In genomic region chr5:112499918-112500682, GRCm38 (mm10) we compare ENCODE assay signal across 21 mouse cellular contexts. TPM values are rescaled to one million over a fixed set of nuclear protein-coding genes. Genes with fewer than 3 reads are reported as not detected.
DNase-seq lines count a peak whose midpoint lies in the region; ATAC-seq and TF ChIP-seq lines count a peak whose summit lies in the region.
"Had no signal": no experiment of that assay in that cellular context is flagged by ENCODE, and none has a peak within 500 bp of the region (broad histone marks: within the 10 kb centered on the region; RNA-seq: fewer than 3 reads in every experiment).

No protein-coding gene starts in this region.

- no peak overlapping the region for H3K4me2 ChIP-seq in kidney, embryonic 16.5 days (replicated peaks; ENCODE audit: low read depth, low read length)
- no peak overlapping the region for H3K4me2 ChIP-seq in midbrain, embryonic 12.5 days (replicated peaks)
- H3K4me2 ChIP-seq: lung, embryonic 15.5 days had no signal

- no peaks in the 10 kb centered on the region for H3K27me3 ChIP-seq in kidney, embryonic 16.5 days (ENCODE audit: insufficient read depth, low read length)
- 0 out of 2 replicates have a peak, but pooled peaks cover 8% of the 10 kb centered on the region for H3K27me3 ChIP-seq in hindbrain, embryonic 10.5 days (ENCODE audit: insufficient read depth, poor library complexity, severe bottlenecking)
- peaks cover 11% of the 10 kb centered on the region; the same call in 1 of the 2 replicates for H3K27me3 ChIP-seq in midbrain, embryonic 12.5 days
- H3K27me3 ChIP-seq: lung, embryonic 15.5 days had no signal

- WGBS in kidney, embryonic 16.5 days: 51% methylated on average over 8 of the region's 8 CpGs
- 62% methylated on average over 8 of the region's 8 CpGs for WGBS in hindbrain, embryonic 10.5 days
- 48% methylated on average over 8 of the region's 8 CpGs for WGBS in midbrain, embryonic 12.5 days

- no peak for TF ChIP-seq CTCF in cortical plate, adult 2 months (IDR thresholded peaks at IDR 0.05; ENCODE audit: extremely low read depth, insufficient read depth, low read length)

- no peaks in the 10 kb centered on the region for H3K36me3 ChIP-seq in kidney, embryonic 16.5 days (ENCODE audit: insufficient read depth, low read length)
- H3K36me3 ChIP-seq in hindbrain, embryonic 10.5 days: no peaks in the 10 kb centered on the region
- no peaks in the 10 kb centered on the region for H3K36me3 ChIP-seq in midbrain, embryonic 12.5 days
- H3K36me3 ChIP-seq: lung, embryonic 15.5 days had no signal

- peak overlapping the region; percentile 31; the same call in 1 of the 2 replicates for H3K27ac ChIP-seq in kidney, embryonic 16.5 days (ENCODE audit: low read length)
- H3K27ac ChIP-seq in cortical plate, adult 2 months (ENCODE audit: insufficient read depth, low read length): peak overlapping the region; percentile 5; the same call in 1 of the 2 replicates
- H3K27ac ChIP-seq in hindbrain, embryonic 10.5 days: peak overlapping the region; percentile 23; the same call in 1 of the 2 replicates
- peak overlapping the region; percentile 67 for H3K27ac ChIP-seq in midbrain, embryonic 12.5 days (replicated peaks)

- no peak overlapping the region for H3K9ac ChIP-seq in kidney, embryonic 16.5 days (replicated peaks; ENCODE audit: low read length)
- H3K9ac ChIP-seq in midbrain, embryonic 12.5 days (replicated peaks): no peak overlapping the region; the same call in 1 of the 2 replicates
- H3K9ac ChIP-seq: lung, embryonic 15.5 days had no signal

- peak; percentile 60; the same call in 1 of the 2 replicates for ATAC-seq in kidney, embryonic 16.5 days (ENCODE audit: low FRiP score, low TSS enrichment)
- peak; percentile 56 for ATAC-seq in midbrain, embryonic 12.5 days (ENCODE audit: low FRiP score, low read depth)

- H3K4me3 ChIP-seq in kidney, embryonic 16.5 days (ENCODE audit: low read length): no peak overlapping the region
- no peak overlapping the region for H3K4me3 ChIP-seq in cortical plate, adult 2 months (ENCODE audit: insufficient read depth, low read length)
- no peak overlapping the region for H3K4me3 ChIP-seq in hindbrain, embryonic 10.5 days
- H3K4me3 ChIP-seq in midbrain, embryonic 12.5 days: no peak overlapping the region
- H3K4me3 ChIP-seq: lung, embryonic 15.5 days had no signal

- DNase-seq in kidney, postnatal 14 days: no peak
- no peak for DNase-seq in hindbrain, embryonic 10.5 days (ENCODE audit: low spot score)
- DNase-seq in right cerebral cortex, postnatal 36 days (ENCODE audit: low spot score in 2 of 2): no peak
- no peak for DNase-seq in left cerebral cortex, adult 8-10 months (ENCODE audit: low spot score in 2 of 2)
- DNase-seq in heart, adult 8-10 months (ENCODE audit: low spot score): no peak
- DNase-seq: cerebellum, adult 18-20 months; embryo, embryonic 11 days; gastrocnemius, postnatal 14 days; kidney, adult 11 months; thymus, postnatal 4 days had no signal

- peaks cover 10% of the 10 kb centered on the region; the same call in 1 of the 2 replicates for H3K4me1 ChIP-seq in kidney, embryonic 16.5 days (ENCODE audit: insufficient read depth, low read length)
- peaks cover 17% of the 10 kb centered on the region for H3K4me1 ChIP-seq in cortical plate, adult 2 months (ENCODE audit: control insufficient read depth, insufficient read depth, low read length)
- H3K4me1 ChIP-seq in hindbrain, embryonic 10.5 days (replicated peaks): peaks cover 35% of the 10 kb centered on the region
- peaks cover 32% of the 10 kb centered on the region for H3K4me1 ChIP-seq in midbrain, embryonic 12.5 days
- H3K4me1 ChIP-seq: lung, embryonic 15.5 days had no signal

- H3K9me3 ChIP-seq in kidney, embryonic 16.5 days (ENCODE audit: low read length): no peaks in the 10 kb centered on the region
- H3K9me3 ChIP-seq in hindbrain, embryonic 10.5 days: no peaks in the 10 kb centered on the region
- H3K9me3 ChIP-seq in midbrain, embryonic 12.5 days: no peaks in the 10 kb centered on the region
- H3K9me3 ChIP-seq: lung, embryonic 15.5 days had no signal

- TF ChIP-seq POLR2A in cortical plate, adult 2 months (IDR thresholded peaks at IDR 0.05; ENCODE audit: extremely low read depth, insufficient read depth, low read length): no peak

RNA-seq across cellular contexts. Expression of gene Gm6588, which starts 50.9 kb away (rescaled TPM):
- polyA plus RNA-seq in kidney, embryonic 16.5 days (2015; fragmentation: Nextera tagmentation; extraction: Ambion mirVana): not detected in 2 replicates
- not detected in 2 replicates for polyA plus RNA-seq in cortical plate, adult 2 months (2012; rRNA removed)
- polyA plus RNA-seq in hindbrain, embryonic 10.5 days (2016; fragmentation: Nextera tagmentation; extraction: Ambion mirVana): 0.14 TPM in 1 of 2 replicates, not detected in the other
- 0.42 and 0.58 TPM in 2 replicates for polyA plus RNA-seq in midbrain, embryonic 12.5 days (2016; fragmentation: Nextera tagmentation; extraction: Ambion mirVana)
- total RNA-seq in left cerebral cortex, adult 8-10 months (2022): not detected
- total RNA-seq in heart, adult 8-10 months (2022): not detected
- total RNA-seq: adrenal gland, postnatal 4 days; gastrocnemius, postnatal 14 days; layer of hippocampus, postnatal 25 days; megakaryocyte-erythroid progenitor cell, adult 5-6 weeks; neutrophil, adult 5-6 weeks had no signal
- polyA plus RNA-seq: heart, embryonic 14.5 days; limb, embryonic 14.5 days; lung, embryonic 15.5 days; stomach, embryonic 14.5 days had no signal

Comparison
In these comparisons a context has a peak if more than half of its experiments do, and no peak if none do; other contexts are left out.
1. H3K27ac ChIP-seq: peak in every context shown above with its lines; median percentile 67 in midbrain, embryonic 12.5 days; 31 in kidney, embryonic 16.5 days; 23 in hindbrain, embryonic 10.5 days; 5 in cortical plate, adult 2 months.